Mouse (Mus musculus): ENCODE measurements at regions not wholly inside any gene's neighbourhood (a gene's known extent, or its start where the extent isn't known, plus 50 kb on each side); places are given as distances from the start of the nearest gene placed in this dataset.
"Not testable (repeated sequence)": the region's sequence is repeated elsewhere in the genome, so short reads cannot be mapped to it uniquely, and the experiment has no call there.

DNA sequence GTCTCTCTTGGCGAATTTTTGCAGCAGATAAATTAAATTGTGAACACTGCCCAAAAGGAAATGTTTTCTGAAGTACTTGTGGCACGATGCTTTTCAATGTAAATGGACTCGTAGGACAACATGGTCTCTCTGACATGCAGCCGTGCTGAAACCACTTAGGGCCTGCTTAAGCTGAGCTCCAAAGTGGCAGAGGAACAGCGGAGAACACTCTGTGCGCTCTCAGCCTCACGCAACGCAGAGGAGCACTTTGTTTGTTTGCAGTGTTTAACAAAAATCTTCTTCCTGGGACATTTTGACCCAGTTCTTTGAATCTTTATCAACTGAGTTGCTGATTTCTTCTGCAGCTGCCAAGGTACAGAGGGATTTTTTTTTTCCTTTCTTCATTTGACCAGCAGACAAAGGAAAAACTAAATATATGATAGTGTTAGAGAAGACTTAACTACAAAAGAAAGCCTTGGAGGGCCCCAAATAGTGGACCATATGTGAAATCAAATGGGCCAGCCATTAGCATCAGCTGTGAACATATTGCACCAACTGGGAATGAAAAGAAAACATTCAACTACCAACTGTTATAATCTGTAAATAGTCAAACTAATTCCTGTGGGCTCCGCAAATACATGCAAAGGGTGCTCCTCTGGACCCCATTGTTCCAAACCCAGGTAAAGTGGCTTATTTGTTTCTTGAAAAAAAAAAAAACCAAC lies 639.5 kb downstream of the Rwdd3 start:
- DNase-seq (ENCODE audit: low read depth, low spot score): no peak

DNA sequence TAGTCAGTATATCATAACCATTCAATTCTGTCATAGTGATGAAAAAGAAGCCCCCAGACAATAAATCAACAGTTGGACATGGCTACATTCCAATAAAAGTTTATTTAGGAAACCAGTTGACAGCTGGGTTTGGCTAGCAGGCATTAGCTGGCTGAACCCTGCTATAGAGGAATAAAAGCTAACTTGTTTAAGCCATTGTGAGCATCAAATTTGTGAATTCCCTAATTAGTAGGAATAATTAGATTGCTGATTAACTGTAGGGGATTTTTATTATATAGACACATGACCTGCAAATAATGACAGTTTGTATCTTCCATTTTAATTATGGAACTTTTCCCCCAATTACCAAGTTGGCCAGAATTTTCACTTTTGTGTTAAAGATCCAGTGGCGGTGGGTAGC lies 659.8 kb downstream of the Rwdd3 start:
- no peak for DNase-seq (ENCODE audit: low read depth, low spot score)

DNA sequence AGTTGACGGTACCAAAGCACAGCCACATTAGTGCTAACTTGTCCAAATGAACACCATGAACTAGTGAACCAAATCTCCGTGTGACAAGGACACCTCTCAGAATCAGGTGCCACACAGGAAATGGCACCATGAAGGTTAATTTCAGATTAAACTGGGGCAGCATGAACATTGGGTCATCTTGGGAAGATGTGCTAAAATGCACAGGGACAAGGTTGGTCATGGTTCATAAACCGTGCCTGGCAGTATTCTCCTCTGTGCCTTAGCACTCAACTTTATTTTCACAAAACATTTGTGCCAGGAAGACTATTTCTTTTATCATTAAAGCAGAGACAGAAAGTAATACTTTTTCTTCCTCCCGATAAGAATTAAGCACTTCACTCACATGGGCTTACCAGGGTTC lies 672.6 kb downstream of the Rwdd3 start:
- DNase-seq (ENCODE audit: low read depth, low spot score): no peak

DNA sequence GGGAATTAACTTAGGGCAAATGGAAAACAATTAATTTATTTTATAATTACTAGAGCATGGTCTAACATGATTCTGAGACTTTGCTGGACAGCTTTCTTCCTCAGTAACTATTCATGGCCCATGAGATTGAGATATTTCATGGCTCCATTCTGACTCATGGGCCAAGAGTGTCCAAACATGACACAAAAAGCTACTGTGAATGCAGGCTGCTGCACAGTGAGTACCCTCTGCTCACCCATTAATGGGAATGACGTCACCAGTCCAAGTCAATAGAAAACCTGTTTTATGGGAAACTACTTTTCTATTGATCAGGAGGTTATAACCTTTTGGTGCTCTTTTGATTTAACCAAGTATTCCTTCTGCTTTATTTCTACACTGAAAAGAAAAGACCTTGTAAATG lies 693.6 kb downstream of the Rwdd3 start:
- no peak for DNase-seq (ENCODE audit: low read depth, low spot score)

DNA sequence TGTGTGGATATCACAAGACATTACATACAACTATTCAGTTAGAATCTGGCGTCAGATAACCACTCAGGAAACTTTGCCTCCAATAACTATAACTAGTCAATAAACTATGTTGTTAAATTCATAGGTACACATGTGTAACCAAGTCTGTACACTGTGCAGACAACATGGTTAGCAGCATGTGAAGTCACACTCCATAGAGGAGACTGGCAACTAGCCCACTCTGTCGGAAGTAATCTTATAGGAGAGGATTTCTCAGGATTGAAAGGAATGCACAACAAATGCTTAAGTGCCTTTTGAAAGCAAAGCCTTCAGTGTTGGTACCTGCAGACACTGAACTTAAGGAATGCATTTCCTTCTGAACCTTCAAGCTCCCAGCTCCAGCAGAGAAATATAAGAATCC lies 693.0 kb upstream of the Ptbp2 start:
- no peak for DNase-seq (ENCODE audit: low read depth, low spot score)

DNA sequence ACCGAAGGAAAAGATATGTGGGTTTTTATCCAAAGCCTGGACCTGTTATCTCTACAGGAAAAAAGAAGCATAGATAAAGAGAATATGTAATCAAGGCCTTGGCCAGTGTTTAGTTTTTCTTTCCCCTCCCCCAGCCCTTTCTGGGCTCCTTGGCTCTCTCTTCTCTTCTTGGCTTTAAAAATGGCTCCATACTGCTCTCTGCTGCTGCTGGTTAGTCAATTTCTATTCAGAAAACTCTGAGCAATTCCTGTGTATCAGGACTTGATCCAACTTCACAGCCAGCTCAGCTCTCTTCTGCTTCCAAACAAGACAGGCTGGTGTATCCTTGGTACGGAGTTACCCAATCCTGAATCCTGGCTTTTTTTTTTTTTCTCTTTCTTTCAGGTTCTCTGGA lies 689.4 kb upstream of the Ptbp2 start:
- DNase-seq (ENCODE audit: low read depth, low spot score): peak; percentile 2

DNA sequence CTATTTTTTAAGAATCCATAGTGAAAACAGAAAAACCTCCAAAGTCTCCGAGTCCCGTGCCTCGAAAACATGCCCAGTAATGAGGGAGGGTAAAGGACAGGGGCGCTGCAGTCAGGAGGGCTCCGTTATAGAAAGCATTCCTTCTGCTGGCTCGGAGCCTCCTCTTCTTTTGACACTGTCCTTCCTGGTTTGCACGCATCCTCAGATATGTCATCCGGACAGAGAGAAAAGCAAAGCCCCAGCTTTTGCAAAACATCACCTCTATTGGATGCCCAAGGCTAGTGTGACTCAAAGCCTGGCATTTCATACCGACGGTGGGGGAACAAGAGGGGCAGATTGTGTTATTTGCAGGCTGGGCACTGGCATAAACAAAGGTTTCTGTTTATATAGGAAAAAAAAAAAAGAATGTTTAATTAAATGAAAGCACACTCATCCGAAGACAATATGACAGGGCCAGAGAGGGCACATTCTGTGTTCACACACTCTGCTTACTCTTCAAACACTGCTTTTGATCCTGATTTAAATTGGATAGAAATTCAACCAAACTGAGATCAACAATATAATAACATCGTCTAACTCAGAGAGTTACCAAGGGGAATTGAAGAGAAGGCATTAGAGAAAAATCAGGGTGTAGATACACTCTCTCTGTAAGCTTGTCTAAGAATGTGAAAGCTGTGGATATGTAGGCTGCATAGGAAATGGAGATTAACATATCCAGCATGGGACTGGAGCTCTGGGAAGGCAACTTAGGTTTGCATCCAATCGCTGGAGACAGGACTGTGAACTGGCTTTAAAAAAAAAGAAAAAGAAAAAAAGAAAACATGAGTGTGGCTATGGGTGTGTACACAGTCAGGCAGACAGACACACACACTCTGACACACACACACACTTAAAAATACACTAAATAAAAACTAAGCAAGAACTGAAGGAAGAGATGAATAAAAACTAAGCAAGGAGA lies 688.7 kb upstream of the Ptbp2 start:
- peak; percentile 4 for DNase-seq (ENCODE audit: low read depth, low spot score)

DNA sequence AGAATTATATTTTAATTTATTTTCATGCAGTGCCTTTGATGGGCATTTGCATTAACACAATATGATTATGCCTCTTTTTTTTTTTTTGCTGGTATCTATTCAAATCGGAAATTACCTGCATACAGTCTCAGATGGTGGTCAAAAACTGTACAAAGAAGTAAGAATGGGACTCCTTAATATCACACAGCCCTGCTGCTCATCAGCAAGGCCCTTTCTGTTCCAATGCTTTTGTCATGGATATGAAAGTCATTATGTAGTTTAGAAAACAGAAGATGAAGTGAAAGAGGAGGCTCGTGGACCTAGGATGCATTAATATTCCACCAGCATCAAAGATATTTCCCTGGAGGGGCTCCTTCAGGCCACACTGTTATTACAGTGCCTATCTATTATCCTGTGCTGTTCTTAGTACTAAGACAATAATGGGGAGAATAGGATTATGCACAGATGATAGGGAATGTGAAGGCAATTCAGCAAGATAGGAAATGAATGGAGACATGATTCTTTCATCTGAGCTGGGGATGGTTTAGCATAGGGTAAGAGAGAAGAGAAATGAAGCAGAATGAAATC lies 687.7 kb upstream of the Ptbp2 start:
- no peak for DNase-seq (ENCODE audit: low read depth, low spot score)

DNA sequence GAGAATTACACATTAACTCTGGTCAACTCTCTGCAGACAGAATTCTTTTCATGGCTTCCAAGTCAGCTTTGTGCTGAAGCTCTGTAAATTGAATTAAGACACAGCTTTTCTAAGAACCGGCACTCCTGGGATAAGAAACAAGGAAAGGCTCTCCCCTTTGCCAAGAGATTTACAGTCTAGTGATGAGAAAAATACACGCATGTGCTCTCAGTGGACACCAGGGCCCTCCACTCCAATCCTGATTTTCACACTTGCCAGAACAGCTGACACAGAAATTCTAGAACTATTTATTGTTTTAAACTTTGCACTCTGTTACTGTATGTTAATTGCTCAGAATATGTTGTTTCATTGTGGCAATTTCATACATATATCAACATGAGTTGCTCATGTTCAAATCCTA lies 684.6 kb upstream of the Ptbp2 start:
- DNase-seq (ENCODE audit: low read depth, low spot score): no peak

DNA sequence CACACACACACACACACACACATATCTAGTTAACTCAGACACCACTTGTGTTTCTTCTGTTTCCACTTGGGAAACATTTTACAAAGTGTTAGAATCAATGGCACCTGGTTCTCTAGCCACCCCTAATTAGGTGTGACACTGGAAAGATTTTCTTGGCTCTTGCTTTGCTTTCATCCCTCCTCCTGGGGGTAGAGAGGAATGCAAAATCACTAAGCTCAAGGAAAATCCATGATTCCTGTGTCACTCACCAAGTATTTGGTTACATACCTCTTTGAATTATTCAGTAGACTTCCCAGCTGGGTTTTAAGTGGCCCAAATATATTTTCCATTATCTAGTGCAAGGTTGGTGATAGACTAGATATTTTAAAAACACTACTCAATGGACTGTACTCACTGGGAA lies 676.5 kb upstream of the Ptbp2 start:
- DNase-seq (ENCODE audit: low read depth, low spot score): no peak

DNA sequence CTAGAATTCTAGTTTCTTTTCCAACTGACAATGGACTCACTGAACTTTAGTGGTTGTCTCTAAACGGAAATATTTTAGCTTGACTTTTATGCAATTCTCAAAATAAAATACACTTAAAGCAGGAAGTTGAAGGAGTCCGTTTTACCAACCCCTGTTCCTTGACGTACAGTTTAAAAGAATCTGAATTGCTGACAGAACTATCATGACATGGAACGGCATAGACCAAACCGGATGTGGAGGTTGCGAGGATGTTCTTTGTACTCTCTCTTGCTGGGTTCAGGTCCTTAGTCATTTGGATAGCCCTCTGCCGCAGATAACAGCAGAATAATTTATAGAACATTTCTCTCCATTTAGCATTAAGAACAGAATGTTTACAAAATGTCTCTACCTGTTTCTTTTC lies 673.6 kb upstream of the Ptbp2 start:
- no peak for DNase-seq (ENCODE audit: low read depth, low spot score)

DNA sequence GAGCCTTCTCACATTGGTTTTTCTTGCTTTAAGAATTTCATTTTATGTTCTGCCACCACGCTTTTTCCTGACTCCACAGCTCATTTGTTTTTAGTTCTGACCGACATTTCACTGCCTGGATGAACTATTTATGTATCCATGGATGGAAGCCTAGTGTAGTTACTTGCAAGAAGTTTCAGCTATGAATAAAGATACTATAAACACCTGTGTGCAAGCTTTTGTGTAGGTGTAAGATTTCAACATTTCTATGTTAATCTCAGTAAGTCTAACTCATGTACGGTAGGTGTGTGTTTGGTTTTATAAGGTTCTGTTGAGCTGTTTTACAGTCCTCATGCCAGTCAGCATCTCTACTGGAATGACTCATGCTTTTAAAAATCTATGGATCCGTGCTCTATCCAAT lies 656.9 kb upstream of the Ptbp2 start:
- DNase-seq (ENCODE audit: low read depth, low spot score): no peak

DNA sequence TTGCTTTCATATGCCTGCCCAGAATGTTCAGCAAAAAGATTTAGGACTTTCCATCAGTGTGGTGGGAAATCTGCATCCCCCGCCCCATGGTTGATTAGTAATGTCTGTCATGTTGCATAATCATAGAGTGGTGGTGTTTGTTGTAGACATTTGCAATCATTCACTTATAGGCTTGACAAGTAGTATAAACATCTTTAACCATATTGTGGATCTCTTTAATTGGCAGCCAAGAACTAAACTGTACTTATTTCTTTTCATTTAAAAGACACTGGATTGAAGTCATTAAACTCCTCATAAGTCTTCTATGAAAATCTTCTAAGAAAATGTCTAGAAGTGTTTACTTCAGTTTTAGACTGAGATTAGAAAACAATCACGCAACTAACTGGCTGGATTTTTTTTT lies 646.0 kb upstream of the Ptbp2 start:
- DNase-seq (ENCODE audit: low read depth, low spot score): no peak

DNA sequence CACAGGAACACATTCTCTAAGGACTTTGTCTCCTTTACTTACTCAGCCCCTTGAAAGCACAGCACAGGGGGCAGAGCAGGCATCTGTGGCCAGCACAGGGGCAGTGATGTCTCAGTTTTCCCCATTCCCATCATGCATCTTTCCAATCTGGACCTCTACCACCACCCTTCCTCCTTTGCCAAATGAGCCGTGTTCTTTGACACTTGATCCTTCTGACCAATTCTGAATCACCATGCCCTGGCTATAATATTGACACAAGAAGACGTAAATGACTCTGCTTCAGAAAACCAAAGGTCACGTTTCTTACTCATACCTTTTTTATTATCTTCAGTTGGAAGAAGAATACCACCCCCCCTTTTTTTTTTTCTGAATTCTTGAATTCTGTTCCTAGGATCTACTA lies 632.4 kb upstream of the Ptbp2 start:
- no peak for DNase-seq (ENCODE audit: low read depth, low spot score)

DNA sequence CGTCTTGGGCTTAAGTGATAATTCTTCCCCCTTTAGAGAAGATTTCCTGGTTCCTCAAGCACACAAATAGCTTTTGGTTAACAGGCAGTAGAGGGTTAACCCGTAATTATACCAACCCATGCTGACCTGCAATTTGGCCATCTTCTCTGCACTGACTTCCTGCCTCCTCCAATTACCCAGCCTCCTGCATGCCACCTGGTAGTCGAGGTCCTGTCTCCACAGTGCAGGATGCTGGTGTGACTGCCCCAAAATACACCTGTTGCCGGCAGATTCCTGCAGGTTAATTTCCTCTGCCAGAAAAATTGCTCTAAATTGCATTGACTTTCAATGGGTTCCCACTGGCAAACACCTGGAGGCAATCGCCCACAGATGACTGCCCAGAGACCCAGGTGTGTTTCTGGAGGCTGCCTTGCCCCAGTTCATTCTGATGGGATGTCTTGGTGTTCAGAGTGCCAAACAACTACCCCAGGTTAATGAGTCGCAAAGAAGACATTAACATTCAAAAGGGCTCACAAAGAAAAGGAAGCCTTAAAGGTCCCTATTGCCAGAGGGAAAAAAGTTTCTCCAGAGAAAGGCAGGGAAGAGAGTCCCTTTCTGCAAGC lies 591.5 kb upstream of the Ptbp2 start:
- DNase-seq (ENCODE audit: low read depth, low spot score): no peak

DNA sequence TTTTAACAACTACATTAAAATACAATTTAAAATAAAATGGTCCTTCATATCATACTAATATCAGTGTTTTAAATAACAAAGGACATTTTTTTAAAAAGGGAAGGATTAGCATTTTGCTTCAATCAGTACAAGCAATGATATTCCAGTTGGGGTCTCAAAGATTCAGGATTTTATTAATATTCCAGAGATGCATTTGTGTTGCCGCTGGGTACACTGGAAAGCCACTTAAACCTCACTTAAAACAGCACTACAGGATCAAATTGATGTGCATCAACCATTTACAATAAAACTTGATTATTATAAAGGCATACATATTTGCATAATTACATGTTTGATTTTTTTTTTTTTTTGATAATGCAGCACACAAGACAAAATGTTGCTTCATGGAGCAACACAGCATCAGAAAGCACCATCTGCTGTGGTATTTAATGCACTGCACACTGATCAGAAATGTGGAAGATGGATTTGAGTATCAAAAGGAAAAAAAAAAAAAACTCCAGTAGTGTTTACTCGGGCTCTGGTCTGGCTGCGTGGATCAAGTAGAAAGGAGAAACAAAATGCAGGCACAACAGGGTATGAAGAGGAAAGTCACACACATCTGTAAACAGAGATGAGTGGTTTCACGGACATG lies 558.6 kb upstream of the Ptbp2 start:
- no peak for DNase-seq (ENCODE audit: low read depth, low spot score)

DNA sequence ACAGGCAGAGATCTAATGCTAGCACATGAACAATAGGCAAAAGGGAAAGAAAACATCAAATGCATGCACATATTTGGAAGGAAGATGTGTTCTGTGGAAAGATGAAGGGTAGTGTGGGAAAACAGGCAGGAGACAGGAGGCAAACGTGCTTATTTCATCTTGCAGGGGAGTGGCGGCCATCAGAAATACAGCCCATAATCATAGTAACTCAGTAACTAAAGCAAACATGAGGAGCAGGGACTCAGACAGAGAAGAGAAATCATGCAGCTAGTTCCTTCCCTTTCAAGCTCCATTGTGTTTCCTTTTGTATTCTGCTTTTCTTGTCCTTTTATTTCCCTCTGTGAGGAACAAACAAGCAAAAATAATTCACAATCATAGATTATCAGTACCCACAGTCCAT lies 557.6 kb upstream of the Ptbp2 start:
- DNase-seq (ENCODE audit: low read depth, low spot score): no peak

DNA sequence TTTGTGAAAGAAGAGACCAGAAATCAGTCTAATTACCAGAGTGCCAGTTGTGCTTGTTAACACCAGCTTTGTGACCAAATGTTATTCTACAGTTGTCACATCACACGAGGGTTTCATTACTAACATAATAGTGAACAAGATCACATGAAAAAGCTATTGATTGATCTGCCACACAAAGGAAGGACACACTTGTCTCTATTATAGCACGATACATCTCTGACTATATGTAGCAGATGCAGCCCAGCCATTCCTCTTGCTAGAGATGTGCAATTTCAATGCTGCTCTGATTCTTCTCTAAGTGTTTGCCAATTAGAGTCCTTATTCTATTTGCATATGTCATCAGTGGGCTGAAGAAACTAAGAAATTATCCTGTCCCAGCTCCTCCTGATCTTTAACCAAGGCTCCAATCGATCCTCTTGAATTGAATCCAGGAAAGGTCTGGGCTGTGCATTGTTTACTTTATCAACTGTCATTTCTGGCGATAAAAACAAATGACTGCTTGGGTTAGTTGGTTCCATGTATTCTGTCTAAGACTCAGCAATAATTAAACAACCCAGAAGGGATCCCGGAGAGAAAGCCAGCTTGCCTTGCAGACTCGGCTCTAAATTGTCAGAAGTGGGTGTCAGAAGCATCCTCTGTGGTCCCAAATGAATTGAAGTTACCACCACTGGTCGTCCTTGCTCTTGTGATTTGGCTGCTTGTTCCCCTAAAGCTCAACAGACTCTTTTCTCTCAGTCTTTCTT lies 551.7 kb upstream of the Ptbp2 start:
- no peak for DNase-seq (ENCODE audit: low read depth, low spot score)

DNA sequence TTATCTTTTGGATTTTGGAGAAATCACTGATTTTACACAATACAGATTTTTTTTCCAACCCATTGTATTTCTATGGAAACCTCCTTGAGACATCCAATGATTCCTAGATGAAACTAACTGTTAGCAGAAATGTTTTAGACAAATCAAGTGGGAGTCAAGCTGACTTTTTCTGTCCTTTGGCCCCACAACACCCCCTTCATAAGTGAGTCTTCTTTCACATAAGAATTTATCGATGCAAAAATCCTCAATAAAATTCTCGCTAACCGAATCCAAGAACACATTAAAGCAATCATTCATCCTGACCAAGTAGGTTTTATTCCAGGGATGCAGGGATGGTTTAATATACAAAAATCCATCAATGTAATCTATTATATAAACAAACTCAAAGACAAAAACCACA lies 522.8 kb upstream of the Ptbp2 start:
- not testable (repeated sequence) for DNase-seq (ENCODE audit: low read depth, low spot score)

DNA sequence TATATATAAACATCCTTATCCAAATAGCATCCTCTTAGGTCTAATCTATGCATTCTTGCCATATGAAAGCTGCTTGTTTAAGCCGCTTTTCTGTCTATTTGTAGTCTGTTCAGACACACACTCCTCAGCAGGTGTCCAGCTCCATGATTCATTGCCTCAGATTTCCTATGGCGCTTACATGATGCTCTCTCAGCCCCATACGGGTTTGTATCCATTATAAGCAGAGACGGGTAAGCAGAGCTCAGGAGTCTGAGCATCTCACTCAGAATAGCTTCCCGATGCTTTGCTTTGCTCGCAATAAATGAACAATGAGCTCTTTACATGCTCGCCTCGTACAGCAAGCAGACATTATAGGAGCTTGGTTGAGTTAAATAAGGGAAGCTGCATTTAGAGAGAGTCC lies 521.3 kb upstream of the Ptbp2 start:
- DNase-seq (ENCODE audit: low read depth, low spot score): no peak
